Mouse (Mus musculus): Measurements from ENCODE around the gene Fam196a.

The Fam196a gene

GRCm38 (mm10) chr7:134937927-134938609 lies at the start of gene Fam196a:
Gene Fam196a (minus strand): TSS chr7:134938430.
- DNase-seq: peak; percentile 34 to 45

- DNase-seq: no peak
Observed at GRCm38 (mm10) chr7:134961608-134962007, 23.4 kb upstream of the Fam196a start.

- no peak for DNase-seq
Observed at GRCm38 (mm10) chr7:134960871-134961270, 22.6 kb upstream of the Fam196a start.

- no peak for DNase-seq
Observed at GRCm38 (mm10) chr7:134959086-134959485, 20.9 kb upstream of the Fam196a start.

- DNase-seq: no peak
Observed at GRCm38 (mm10) chr7:134945925-134946716, 7.9 kb upstream of the Fam196a start.

- DNase-seq: no peak
Observed at GRCm38 (mm10) chr7:134943701-134944100, 5.5 kb upstream of the Fam196a start.

- no peak for DNase-seq
Observed at GRCm38 (mm10) chr7:134943063-134943462, 4.8 kb upstream of the Fam196a start.

- DNase-seq: no peak
Observed at GRCm38 (mm10) chr7:134941891-134942290, 3.7 kb upstream of the Fam196a start.

- DNase-seq: no peak
Observed at GRCm38 (mm10) chr7:134937471-134937926, 731 bp downstream of the Fam196a start.

- DNase-seq: no peak
Observed at GRCm38 (mm10) chr7:134931886-134932285, 6.3 kb downstream of the Fam196a start.

GRCm38 (mm10) chr7:134901992-134902391 lies 36.2 kb downstream of the Fam196a start:
- DNase-seq: no peak

GRCm38 (mm10) chr7:134899462-134899861 lies 38.8 kb downstream of the Fam196a start:
- no peak for DNase-seq

GRCm38 (mm10) chr7:134894604-134895003 lies 43.6 kb downstream of the Fam196a start:
- DNase-seq: no peak

- no peak for DNase-seq
Observed at GRCm38 (mm10) chr7:134892972-134893371, 45.3 kb downstream of the Fam196a start.

GRCm38 (mm10) chr7:134892449-134892871 lies 45.8 kb downstream of the Fam196a start:
- no peak for DNase-seq

- no peak for DNase-seq
Observed at GRCm38 (mm10) chr7:134883516-134883915, 54.7 kb downstream of the Fam196a start.

GRCm38 (mm10) chr7:134880431-134880830 lies 57.8 kb downstream of the Fam196a start:
- no peak for DNase-seq

GRCm38 (mm10) chr7:134878985-134879384 lies 59.2 kb downstream of the Fam196a start:
- DNase-seq: no peak

GRCm38 (mm10) chr7:134872981-134873380 lies 65.2 kb downstream of the Fam196a start:
- DNase-seq: no peak

GRCm38 (mm10) chr7:134872511-134872910 lies 65.7 kb downstream of the Fam196a start:
- no peak for DNase-seq

GRCm38 (mm10) chr7:134864175-134864574 lies 74.1 kb downstream of the Fam196a start:
- peak in 1 of 2 experiments; percentile 28 for DNase-seq

- DNase-seq: no peak
Observed at GRCm38 (mm10) chr7:134862000-134862399, 76.2 kb downstream of the Fam196a start.

GRCm38 (mm10) chr7:134842751-134843150 lies 95.5 kb downstream of the Fam196a start:
- DNase-seq: no peak

- DNase-seq: no peak
Observed at GRCm38 (mm10) chr7:134840066-134840465, 98.2 kb downstream of the Fam196a start.

Data from lung, adult 18-20 months (tissue).